Comparison of ENCODE assay signal across 8 mouse cellular contexts in genomic region chr6:84583841-84584782, GRCm38 (mm10). TPM values are rescaled to one million over a fixed set of nuclear protein-coding genes. Genes with fewer than 3 reads are reported as not detected.
DNase-seq lines count a peak whose midpoint lies in the region; ATAC-seq lines count a peak whose summit lies in the region.

No protein-coding gene starts in this region.

- DNase-seq in kidney, adult 18-20 months, result peak; percentile 28
- DNase-seq in kidney, adult 8-10 months, result no peak
- DNase-seq in thymus, postnatal 10 days (ENCODE audit: low spot score in 2 of 2), result no peak

- no peaks in the 10 kb centered on the region for H3K9me3 ChIP-seq in embryonic facial prominence, embryonic 12.5 days
- H3K9me3 ChIP-seq in liver, embryonic 12.5 days (replicated peaks), result no peaks in the 10 kb centered on the region
- H3K9me3 ChIP-seq in stomach, embryonic 16.5 days (replicated peaks; ENCODE audit: control insufficient read depth, low read length), result no peaks in the 10 kb centered on the region

- no peak for ATAC-seq in embryonic facial prominence, embryonic 12.5 days (ENCODE audit: insufficient number of reproducible peaks, insufficient read depth, low FRiP score, low TSS enrichment)
- ATAC-seq in hematopoietic stem cell, adult 5-6 weeks (replicated peaks in 1 of 2; ENCODE audit: insufficient read depth in 1 of 2, low FRiP score in 2 of 2, low TSS enrichment in 1 of 2, low read depth in 1 of 2, poor library complexity in 2 of 2, severe bottlenecking in 2 of 2), result 0 out of 4 replicates have a peak, but pooled peaks have one; percentile 2 to 3
- ATAC-seq in liver, embryonic 12.5 days, result no peak
- ATAC-seq in stomach, embryonic 16.5 days (ENCODE audit: insufficient read depth, low FRiP score), result 0 out of 2 replicates have a peak, but pooled peaks have one; percentile 27
- no peak for ATAC-seq in cerebellum, adult (ENCODE audit: insufficient number of reproducible peaks, low FRiP score, low TSS enrichment)

- H3K27me3 ChIP-seq in embryonic facial prominence, embryonic 12.5 days, result peaks cover 57% of the 10 kb centered on the region
- peaks cover 99% of the 10 kb centered on the region for H3K27me3 ChIP-seq in liver, embryonic 12.5 days (replicated peaks)
- peaks cover 76% of the 10 kb centered on the region for H3K27me3 ChIP-seq in stomach, embryonic 16.5 days (ENCODE audit: control insufficient read depth, insufficient read depth, low read length)

- 0 out of 2 replicates have a peak, but pooled peaks cover 14% of the 10 kb centered on the region for H3K36me3 ChIP-seq in embryonic facial prominence, embryonic 12.5 days
- no peaks in the 10 kb centered on the region for H3K36me3 ChIP-seq in liver, embryonic 12.5 days
- no peaks in the 10 kb centered on the region for H3K36me3 ChIP-seq in stomach, embryonic 16.5 days (ENCODE audit: control insufficient read depth, insufficient read depth, low read length)

- WGBS in embryonic facial prominence, embryonic 12.5 days, result under 1% methylated on average over 46 of the region's 48 CpGs
- 2% methylated on average over 46 of the region's 48 CpGs for WGBS in liver, embryonic 12.5 days (ENCODE audit: insufficient replicate concordance)
- 3% methylated on average over 48 of the region's 48 CpGs for WGBS in stomach, embryonic 16.5 days

- H3K4me1 ChIP-seq in embryonic facial prominence, embryonic 12.5 days, result peaks cover 64% of the 10 kb centered on the region
- peaks cover 45% of the 10 kb centered on the region for H3K4me1 ChIP-seq in liver, embryonic 12.5 days
- peaks cover 55% of the 10 kb centered on the region for H3K4me1 ChIP-seq in stomach, embryonic 16.5 days (ENCODE audit: control insufficient read depth, insufficient read depth, low read length)

- peak overlapping the region; percentile 91 for H3K27ac ChIP-seq in embryonic facial prominence, embryonic 12.5 days
- H3K27ac ChIP-seq in liver, embryonic 12.5 days, result no peak overlapping the region
- H3K27ac ChIP-seq in stomach, embryonic 16.5 days (ENCODE audit: low read length), result no peak overlapping the region

- peak overlapping the region; percentile 82 for H3K9ac ChIP-seq in embryonic facial prominence, embryonic 12.5 days
- H3K9ac ChIP-seq in liver, embryonic 12.5 days, result no peak overlapping the region
- no peak overlapping the region for H3K9ac ChIP-seq in stomach, embryonic 16.5 days (ENCODE audit: low read length)

- peak overlapping the region; percentile 89 for H3K4me2 ChIP-seq in embryonic facial prominence, embryonic 12.5 days (replicated peaks)
- peak overlapping the region; percentile 61 for H3K4me2 ChIP-seq in liver, embryonic 12.5 days
- peak overlapping the region; percentile 94 for H3K4me2 ChIP-seq in stomach, embryonic 16.5 days (ENCODE audit: low read depth, low read length)

- H3K4me3 ChIP-seq in embryonic facial prominence, embryonic 12.5 days, result peak overlapping the region; percentile 69
- H3K4me3 ChIP-seq in liver, embryonic 12.5 days, result peak overlapping the region; percentile 36
- peak overlapping the region; percentile 50 for H3K4me3 ChIP-seq in stomach, embryonic 16.5 days (replicated peaks; ENCODE audit: low read length)

RNA-seq across cellular contexts. Expression of gene Cyp26b1, which starts 9.6 kb away (rescaled TPM):
- polyA plus RNA-seq in embryonic facial prominence, embryonic 12.5 days (2016; fragmentation: Nextera tagmentation; extraction: Ambion mirVana), result 24.6 and 24.9 TPM in 2 replicates
- total RNA-seq in hematopoietic stem cell, adult 5-6 weeks (2017), result 0.55 and 1.2 TPM in 2 replicates
- polyA plus RNA-seq in liver, embryonic 12.5 days (2016; fragmentation: Nextera tagmentation; extraction: Ambion mirVana), result 0.23 and 0.25 TPM in 2 replicates
- polyA plus RNA-seq in stomach, embryonic 16.5 days (2015; fragmentation: Nextera tagmentation; extraction: Ambion mirVana), result 1.6 and 1.7 TPM in 2 replicates

Comparison
In these comparisons a context has a peak if more than half of its experiments do, and no peak if none do; other contexts are left out.
1. ATAC-seq: peak in hematopoietic stem cell, adult 5-6 weeks (2 of 2) and stomach, embryonic 16.5 days (single experiment); none in embryonic facial prominence, embryonic 12.5 days (single experiment), liver, embryonic 12.5 days (single experiment) and cerebellum, adult (single experiment).
2. Peak in every context shown above with its lines, with median percentiles within 50 percentile points of each other: H3K4me2 ChIP-seq and H3K4me3 ChIP-seq.